Mouse (Mus musculus) natural killer cell, adult 2 months (primary cell): ENCODE measurements at regions not wholly inside any gene's neighbourhood (a gene's known extent, or its start where the extent isn't known, plus 50 kb on each side); places are given as distances from the start of the nearest gene placed in this dataset.

Experiments
- DNase-seq, 2 experiments: peaks; one replicate each; pipeline ENCODE4 v3.0.0; 2022; ENCODE audit warnings: low spot score in 2 of 2

DNA sequence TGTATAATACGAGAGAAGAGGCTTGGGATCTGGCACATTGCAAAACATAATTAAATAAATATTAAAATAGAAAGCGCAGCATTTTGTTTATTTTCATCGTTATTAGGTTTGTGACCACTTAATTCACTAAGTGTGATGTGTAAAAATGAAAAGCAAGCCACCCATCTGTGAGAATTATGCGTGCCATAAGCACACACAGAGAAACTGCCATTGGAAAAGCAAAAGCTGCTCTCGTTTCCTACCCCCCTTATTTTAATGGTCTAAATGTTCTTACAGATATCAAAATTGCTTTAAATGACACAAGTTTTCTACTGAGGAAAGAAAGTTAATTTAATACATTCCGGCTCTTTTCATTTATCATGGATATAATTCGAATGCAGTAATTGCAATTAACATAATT lies 2780.8 kb upstream of the Gm7489 start:
- no peak for DNase-seq

DNA sequence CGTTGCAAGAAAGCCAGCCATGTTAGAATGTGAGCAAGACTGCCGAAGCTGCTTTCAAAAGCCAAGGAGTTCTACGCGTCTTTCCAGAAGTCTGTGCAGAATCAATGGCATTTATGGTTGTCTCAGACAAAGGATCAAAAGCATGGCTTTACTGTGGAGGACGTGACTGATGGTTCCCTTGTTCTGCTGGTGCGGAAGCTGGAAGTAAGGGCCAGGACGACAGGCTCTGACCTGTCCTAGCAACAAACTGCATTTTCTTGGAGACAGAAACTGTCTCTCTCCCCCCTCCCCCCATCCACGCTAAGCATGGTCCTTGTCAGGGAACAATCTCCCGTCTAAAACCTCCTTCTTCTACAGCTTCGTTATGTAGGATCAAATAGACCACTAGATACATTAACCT lies 2780.3 kb upstream of the Gm7489 start:
- DNase-seq: no peak

DNA sequence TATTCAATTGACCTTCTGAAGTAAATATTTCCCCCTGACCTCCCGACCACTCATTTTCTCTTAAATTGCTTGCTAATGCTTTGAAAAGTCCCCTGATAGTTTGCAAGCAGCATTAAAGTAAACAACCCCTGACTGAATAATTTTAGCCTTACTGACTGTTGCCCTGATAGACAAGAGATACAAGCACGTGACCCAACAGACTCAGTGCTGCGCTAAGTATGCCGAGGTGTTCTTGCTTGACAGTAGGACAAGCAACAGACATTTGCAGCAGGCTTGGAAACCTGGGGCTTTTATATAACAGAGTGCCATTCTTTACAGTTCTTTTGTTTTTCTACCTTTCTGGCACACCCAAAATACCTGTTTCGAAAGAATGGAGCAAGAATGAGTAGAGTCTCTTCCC lies 2779.9 kb upstream of the Gm7489 start:
- no peak for DNase-seq

DNA sequence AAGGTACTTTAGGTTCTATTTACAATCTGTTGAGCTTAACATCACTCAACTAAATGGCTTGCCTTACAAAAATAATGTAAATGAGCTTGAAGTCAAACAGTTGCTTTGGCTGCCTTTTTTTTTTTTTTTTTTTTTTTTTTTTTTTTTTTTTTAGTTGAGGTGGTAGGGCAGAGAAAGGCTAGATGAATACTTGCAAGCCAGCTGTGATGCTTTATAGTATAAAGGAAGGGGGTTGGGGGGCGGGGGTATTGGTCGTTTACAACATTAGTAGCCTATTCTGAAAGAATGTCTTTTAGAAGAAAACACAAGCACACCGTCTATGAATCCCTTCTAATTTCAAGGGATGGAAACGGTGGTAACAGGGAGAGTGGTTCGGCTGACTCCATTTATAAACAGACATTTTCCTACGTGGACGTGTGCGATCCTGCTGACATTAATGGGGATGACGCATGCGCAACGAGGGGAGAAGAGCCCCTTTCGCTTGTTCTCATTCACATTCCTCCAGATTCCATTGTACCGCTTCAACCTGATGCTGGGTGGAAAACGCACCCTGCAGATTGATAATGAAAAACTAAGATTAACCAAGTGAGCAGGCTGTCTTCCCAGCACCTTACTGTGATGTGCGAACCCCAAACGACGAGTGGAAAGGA lies 2779.2 kb upstream of the Gm7489 start:
- no peak for DNase-seq

DNA sequence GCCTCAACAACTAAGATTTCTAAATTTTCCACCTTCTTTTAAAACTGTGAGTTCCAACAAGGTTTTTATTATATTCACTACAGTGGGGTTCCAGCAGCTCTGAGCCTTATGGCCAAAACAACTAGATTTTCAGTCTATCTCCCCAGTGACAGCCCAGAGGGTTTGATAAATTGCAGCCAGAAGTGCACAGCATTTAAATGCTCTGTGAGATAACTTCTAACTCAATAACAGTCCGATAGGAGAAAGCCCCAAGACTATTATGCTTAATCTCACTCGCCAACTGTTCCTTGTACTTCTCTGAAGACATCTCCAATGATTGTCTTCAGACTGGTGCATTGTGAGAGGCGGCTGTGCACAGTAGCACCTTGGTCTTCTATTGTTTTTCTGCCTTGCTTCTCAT lies 2774.5 kb upstream of the Gm7489 start:
- no peak for DNase-seq

DNA sequence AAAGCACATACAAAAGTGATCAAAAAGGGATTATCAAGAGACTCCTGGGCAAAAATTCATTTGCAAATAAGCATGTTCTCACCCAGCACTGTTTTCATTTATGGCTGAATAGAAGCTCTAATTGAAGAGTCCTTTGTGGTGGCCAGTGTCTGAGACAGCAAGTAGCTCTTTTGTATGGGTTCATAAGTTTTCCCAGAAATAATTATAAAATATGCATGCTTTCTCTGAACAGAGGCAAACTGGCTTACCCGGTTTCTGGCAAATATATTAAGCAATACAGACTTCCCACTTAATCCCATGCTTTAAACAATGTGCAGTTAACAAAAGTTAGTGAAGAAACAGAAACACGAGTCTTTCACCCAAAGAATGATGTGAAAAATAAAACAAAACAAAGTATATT lies 2758.8 kb upstream of the Gm7489 start:
- no peak for DNase-seq

DNA sequence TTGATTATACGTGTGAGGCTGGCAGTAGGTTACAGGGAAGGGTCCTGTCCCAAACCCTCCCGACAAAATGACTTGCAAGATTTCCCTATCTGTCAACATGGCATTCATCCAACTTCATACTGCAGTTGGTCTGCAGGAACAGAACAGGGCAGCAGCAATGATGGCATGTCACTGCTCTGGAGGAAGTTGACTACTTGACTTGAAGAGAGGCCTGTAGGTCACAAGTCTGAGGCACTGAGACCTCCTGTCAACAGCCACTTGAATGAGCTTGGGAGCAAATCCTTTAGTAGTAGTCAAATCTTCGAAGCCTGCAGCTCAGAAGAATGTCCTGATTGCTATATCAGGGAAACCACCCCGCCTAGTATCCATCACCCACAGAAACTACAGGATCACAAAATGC lies 2753.7 kb upstream of the Gm7489 start:
- no peak for DNase-seq

DNA sequence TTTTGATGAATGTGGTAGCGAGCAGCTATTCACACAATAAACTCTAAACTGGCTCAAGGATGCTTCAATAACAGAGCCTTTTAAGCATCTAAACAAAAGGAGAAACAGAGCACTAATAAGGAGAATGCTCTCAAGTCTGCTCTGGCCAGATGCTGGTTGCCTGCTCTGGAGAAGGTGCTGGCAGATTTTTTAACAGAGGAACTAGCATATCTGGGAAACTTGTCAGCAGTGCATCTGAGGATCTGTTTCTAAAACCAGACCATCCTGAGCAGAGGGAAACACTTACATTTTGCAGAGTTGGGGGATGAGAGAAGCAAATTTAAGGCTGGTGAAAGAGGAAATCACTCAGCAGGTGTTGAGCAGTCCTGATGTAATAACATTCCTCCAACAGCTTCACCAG lies 2748.6 kb upstream of the Gm7489 start:
- no peak for DNase-seq

DNA sequence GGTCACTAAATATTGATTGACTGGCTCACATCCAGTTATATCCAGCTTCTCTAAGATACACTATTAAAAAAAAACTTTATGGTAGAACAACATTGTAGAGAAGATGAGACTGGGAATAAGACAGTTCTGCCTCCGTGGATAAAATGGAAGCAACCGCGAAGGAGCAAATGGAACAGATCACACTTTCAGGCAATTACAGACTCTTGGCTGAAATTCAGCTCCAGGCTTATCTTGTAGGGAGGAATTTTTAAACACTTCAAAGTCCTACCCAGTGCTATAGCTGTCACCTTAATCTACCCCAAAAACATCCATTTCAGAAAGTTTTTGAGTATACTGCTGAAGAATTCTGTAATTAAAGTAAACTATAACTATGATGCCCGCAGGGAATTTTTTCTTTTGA lies 2745.2 kb upstream of the Gm7489 start:
- no peak for DNase-seq

DNA sequence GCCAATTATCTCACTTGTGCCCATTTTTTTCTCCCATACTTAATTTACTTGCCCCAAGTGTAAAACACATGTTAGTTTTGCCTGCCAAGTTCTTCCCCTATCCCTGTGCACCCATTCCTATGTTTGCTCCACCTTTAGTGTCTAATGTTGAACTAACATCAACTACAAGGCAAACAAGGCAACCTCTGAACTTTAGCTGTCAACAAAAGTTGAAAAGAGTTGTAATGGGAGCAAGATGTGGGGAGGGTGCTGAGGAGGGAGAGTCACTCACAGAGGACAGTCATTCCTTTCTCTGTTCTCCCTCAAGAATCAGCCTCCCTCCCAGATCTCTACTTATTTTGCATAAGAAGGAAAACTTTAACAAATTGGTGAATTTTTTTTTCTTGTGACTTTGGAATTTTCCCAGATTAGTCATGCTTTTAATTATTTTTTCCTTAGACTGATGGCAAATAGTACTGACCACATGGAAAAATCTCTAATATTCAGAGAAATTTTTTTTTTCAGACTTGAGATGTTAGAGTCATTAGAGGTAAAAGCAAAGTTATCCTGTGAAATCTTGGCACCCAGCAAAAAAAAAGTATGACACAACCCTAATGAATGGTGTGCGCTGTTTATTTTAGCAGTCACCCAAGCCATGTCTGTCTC lies 2710.6 kb upstream of the Gm7489 start:
- no peak for DNase-seq

DNA sequence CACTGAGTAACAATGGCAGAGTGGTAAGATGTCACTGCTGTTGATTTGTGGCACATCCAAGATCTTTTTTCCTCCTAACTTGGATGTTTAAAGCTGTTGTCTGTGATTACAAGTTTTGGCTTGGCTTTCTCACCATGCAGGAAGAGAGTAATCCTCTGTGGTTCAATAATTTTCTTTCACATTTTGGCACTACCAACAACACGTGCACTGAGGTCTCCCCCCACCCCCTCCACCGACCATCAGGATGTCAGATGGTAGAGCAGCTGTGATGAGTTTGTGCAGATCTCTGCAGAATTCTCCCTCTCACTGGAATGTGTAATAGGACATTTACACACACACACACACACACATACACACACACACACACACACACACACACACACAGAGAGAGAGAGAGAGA lies 2708.2 kb upstream of the Gm7489 start:
- DNase-seq: no peak

DNA sequence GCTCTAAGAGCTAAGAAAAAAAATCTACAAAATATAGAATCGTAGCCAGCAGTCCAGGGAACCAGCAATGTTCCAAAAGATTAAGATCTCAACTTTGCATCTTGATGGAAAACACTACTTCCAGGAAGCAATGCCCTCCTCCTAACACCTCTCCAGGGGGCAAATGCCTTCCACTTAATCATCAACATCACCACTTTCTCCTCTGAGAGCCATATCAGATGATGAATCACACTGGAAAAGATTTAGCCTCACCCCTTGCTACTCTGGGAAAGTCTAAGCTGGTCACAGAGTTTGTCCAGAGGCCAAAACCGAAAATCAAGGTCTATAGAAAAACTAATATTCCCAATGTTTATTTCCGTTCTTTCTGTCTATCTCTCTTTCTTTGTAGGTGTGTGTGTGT lies 2695.6 kb upstream of the Gm7489 start:
- no peak for DNase-seq

DNA sequence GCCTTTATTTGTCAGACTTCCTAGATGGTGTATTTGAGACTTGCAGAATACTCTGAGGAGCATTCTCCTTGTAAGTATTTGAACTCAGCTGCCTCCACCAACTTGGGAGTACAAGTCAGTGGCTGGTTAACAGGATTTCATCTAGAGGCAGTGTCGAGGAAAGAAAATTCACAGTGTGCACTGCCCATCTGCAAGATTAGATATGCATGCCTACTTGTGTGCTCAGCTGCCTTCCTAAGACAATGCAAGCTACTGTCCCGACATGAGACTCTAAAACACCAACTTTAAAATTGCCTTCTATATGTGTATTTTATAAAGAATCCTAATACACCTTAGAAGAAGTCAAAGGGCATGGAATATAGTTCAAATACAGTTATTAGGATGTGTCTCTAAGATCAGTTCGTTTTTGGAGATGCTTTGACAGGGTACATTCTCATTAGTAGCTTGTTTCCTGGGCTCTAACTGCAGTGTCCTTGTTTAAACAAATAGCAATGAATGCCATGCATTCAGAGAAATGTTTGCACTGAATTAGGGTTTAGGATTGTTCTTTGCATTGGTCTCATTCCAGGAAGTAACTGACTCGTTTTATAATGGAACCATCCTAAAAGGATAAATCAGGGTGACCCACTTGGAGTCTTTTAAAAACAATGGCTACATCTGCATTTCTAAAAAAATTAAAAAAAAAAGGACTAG lies 2687.1 kb upstream of the Gm7489 start:
- DNase-seq: no peak

DNA sequence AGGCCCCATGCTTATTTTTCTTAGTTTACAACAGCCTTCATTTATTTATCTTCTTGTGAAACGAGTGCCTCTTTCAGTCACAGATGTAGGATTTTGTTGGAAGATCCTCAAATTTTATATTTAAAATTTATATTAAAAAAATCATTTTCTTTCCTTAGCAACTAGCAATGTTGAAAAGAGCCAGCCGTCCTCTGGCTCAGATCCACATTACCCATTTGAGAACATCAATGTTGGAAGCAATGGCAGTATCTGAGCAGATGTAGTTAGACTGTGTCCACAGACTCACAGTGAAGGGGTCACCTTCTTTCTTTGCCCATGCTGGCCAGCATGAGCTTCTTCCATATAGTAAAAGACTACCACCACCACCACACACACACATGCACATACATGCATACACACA lies 2681.4 kb upstream of the Gm7489 start:
- DNase-seq: no peak

DNA sequence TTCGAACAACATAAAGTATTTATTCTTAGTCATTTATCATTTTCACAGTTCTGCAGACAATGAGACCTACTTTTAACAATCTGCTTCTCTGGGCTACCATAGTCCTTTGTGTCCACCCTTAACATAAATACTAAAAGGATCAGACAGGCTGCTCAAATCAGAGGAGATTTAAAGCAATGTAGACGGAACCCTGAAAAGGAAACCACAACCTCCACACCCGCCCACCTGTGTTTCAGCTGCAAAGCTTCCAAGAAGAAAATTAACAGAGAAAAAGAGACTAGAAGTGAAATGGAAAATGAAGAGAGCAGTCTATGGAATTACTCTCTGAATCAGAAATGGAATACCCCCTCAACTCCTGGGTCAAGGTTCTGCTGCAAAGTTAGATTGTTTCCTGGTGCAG lies 2678.7 kb upstream of the Gm7489 start:
- no peak for DNase-seq

DNA sequence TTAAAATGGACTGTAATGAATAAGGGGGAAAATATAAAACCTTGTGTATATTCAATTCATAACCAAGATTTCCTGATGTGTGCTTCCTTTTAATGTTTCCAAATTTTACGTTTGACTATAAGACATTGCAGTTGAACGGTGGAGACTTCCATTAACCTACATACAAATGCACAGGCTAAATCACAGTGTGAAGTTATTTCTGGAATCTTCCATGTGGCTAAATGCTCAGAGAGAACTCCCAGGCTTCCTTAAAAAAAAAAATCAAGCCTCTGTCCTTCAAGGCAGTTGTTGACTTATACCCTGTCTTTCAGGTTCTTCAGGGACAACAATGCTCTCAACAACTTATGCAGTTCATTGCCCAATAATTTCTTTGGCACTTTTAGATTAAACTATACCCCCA lies 2677.9 kb upstream of the Gm7489 start:
- DNase-seq: no peak

DNA sequence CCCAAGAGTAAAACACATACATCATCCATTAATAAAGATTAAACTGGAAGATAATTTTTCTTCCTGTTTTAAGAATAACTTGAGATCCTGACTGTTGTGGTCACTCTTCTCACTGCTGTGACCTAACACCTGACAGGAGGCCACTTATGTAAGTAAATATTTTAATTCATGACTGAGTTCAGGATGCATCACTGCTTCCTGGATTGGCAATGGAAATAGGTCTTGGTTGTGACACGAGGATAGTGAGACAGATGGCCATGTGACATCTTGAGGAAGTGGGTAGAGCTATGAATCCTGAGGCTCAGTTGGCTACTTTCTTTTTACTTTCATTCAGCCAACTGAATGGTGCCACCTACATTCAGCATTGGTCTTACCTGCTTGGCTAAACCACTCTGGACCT lies 2649.8 kb upstream of the Gm7489 start:
- no peak for DNase-seq

DNA sequence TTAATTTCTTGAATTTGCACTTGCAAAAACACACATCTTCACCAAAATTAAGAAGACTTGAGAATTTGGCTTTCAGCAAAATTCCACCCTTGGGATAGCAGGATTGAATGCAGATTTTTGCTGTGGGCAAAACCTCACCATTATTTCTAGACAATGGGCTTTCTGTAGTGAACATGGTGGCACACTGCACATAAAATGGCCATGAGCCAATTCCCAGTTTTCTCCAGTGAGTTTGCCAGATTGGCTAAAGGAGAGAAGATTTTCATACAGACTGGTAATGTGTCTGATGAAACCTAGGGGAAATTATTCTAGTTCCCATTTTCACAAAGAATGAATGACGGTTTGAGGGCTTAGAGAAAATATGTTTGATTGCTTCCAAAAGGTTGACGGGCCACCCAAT lies 2640.1 kb upstream of the Gm7489 start:
- DNase-seq: no peak

DNA sequence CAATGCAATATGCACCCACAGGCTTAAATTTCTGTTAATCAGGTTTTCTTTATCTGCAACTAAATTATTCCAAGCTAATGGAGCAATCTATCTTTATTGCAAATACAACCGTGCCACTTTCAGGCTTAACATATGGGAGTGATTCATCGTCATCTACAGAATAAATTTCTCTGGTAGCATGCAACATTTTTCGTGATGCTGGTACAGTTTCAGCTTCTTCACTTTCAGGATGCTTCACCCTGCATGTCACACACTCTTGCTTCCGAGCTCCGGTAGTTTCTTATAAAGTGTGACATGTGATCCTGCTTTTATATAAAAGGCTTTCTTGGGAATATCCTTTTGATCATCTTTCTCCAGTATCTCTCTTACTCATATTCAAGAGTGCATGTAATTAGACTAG lies 2637.4 kb upstream of the Gm7489 start:
- DNase-seq: no peak

DNA sequence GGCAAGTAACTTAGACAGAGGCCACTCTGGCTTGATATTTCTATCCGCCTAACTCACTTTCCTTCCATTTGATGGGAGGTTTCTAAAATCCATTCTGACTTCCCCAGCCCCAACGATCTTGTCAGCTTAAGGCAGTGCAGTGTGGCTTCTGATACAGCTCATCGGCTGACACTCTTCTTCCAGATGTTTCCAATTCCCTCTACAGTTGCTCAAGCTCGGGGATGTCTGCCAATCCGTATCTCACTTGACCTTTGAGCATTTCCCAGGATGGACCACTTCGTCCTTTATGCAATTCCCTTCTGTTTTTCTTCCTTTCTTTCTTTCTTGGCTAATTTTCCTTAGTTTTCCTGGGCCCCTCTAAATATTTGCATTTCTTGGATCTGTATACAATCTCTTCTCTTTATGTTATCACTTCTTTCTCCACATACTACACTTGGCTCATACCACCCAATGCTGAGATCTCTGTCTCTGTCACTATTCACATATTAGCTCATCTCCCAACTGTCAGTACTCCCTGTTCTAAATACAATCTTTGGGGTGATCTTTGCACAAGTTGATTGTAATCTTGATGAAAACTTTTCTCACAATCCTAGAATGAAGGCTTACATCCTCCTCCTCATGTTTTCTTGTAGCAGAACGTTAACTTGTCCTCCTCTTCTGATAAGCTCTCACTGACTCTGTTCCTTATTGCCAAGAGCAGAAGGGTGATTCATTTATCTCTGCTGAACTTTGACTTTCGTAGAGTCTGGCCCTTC lies 2636.5 kb upstream of the Gm7489 start:
- no peak for DNase-seq

DNA sequence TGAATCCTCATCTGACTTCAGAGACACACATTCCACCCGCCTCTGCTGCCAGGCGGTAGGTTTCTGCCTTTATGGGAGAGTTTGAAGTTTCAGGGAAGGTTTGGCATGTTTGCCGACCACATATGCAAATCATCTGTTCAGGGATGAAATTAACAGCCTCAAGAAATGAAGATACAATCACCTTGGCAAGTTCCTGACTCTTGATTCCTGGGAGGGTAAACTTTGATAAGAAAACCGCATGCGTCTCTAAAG lies 2636.0 kb upstream of the Gm7489 start:
- no peak for DNase-seq

DNA sequence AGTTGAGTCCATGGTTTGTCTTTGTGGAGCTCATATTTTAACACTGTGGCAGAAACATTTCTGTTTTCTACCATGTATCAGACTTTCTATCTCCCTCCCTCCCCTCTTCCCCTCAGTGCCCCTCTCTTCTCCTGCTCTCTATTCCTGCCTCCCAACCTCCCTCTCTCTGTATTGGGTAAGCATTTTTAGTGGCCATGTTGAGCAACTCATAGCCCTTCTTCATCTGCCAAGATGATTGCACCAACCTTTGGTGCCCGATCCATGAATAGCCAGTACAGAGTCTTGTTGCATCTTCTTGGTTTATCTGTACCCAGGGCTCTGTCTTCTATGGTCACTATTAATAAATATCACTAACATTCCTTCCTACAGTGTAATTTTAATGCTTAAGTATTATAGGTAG lies 2630.6 kb upstream of the Gm7489 start:
- no peak for DNase-seq

DNA sequence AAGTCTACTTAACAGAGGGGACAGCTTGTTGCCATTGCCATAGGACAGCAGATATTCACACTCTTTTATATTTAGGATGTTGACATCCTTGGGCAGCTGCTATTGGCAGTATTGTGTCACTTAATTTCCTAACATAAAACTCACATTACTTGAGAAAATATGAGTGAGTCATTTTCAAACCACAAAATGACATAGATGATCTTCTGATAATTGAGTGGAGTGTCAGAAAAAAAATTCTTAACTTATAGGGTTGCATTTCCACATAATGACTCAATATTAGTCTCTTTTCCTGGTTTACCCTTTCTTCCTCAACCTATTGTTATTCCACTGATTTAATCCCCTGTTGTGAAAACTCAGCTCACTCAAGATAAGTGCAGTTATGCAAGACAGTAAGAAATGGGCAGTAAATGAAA lies 2629.5 kb upstream of the Gm7489 start:
- no peak for DNase-seq
